Mouse (Mus musculus) CH12.LX (cell line): Measurements from ENCODE around the gene Gpatch3. TPM values are rescaled to one million over a fixed set of nuclear protein-coding genes. Genes with fewer than 3 reads are reported as not detected.

Source experiments
- DNase-seq: peaks from one replicate; pipeline ENCODE4 v3.0.0-alpha.2; 2013; ENCODE audit errors: extremely low read depth
- H3K27ac ChIP-seq: 2 replicates; pipeline ENCODE4 v1.5.1; 2012; ENCODE audit warnings: low read depth, mild to moderate bottlenecking, control low read depth, moderate library complexity; ENCODE audit not compliant: insufficient read depth
- H3K27me3 ChIP-seq: replicated peaks from 2 replicates; pipeline ENCODE3; 2012; ENCODE audit warnings: inconsistent platforms
- H3K36me3 ChIP-seq, 2 experiments: replicated peaks in 1 of 2; 2 replicates each; pipeline versions ENCODE3 to v1.6.1; 2012; ENCODE audit warnings: inconsistent platforms in 1 of 2, low read length in 1 of 2, mild to moderate bottlenecking in 1 of 2, mixed read lengths in 1 of 2, moderate library complexity in 1 of 2; ENCODE audit not compliant: control insufficient read depth in 1 of 2, insufficient read depth in 1 of 2
- H3K4me1 ChIP-seq, 2 experiments: 2 replicates each; pipeline ENCODE4 v1.6.1; 2012; ENCODE audit warnings: inconsistent platforms in 1 of 2, moderate library complexity in 1 of 2; ENCODE audit not compliant: insufficient read depth in 2 of 2, control insufficient read depth in 1 of 2
- H3K4me2 ChIP-seq: 2 replicates; pipeline ENCODE4 v1.6.1; 2012; ENCODE audit warnings: low read depth, mild to moderate bottlenecking, control low read depth; ENCODE audit not compliant: poor library complexity, insufficient read depth, severe bottlenecking
- H3K4me3 ChIP-seq, 3 experiments: fragments of 150-350 bp in 1 of 3; sonication (generic) in 1 of 3; replicated peaks in 1 of 3; 2 replicates each; pipeline versions ENCODE3 to v1.5.1; 2011 to 2012; ENCODE audit warnings: low read depth in 2 of 3, low read length in 2 of 3, mild to moderate bottlenecking in 2 of 3, moderate library complexity in 2 of 3, control low read depth in 1 of 3, improper control_type of control experiment in 1 of 3, inconsistent platforms in 1 of 3, mixed read lengths in 1 of 3; ENCODE audit not compliant: poor library complexity in 1 of 3
- H3K79me2 ChIP-seq: replicated peaks from 2 replicates; pipeline ENCODE4 v1.6.1; 2012; ENCODE audit warnings: mild to moderate bottlenecking, moderate library complexity; ENCODE audit not compliant: control insufficient read depth, poor library complexity, insufficient read depth, severe bottlenecking; ENCODE audit errors: extremely low read depth
- H3K9ac ChIP-seq: 2 replicates; pipeline ENCODE4 v1.6.1; 2012; ENCODE audit warnings: low read depth, mild to moderate bottlenecking, control low read depth, moderate library complexity; ENCODE audit not compliant: insufficient read depth
- H3K9me3 ChIP-seq: replicated peaks from 2 replicates; pipeline ENCODE3; 2012; ENCODE audit warnings: low read length, inconsistent platforms, mixed read lengths
- BHLHE40 ChIP-seq: IDR thresholded peaks from 2 replicates; pipeline ENCODE4 v1.6.1; 2011; ENCODE audit warnings: mild to moderate bottlenecking, low read depth, low read length, improper control_type of control experiment
- CHD2 ChIP-seq: IDR thresholded peaks from 2 replicates; pipeline ENCODE4 v1.6.1; 2011; ENCODE audit warnings: low read length, improper control_type of control experiment
- ELF1 ChIP-seq: IDR thresholded peaks from 2 replicates; pipeline ENCODE4 v1.6.1; 2014; ENCODE audit warnings: low read depth, mild to moderate bottlenecking, inconsistent platforms, low read length, improper control_type of control experiment
- ETS1 ChIP-seq: conservative IDR thresholded peaks from 2 replicates; pipeline ENCODE4 v1.6.1; 2012; ENCODE audit warnings: low read depth, mild to moderate bottlenecking, inconsistent platforms, low read length, improper control_type of control experiment, moderate library complexity
- MYC ChIP-seq: IDR thresholded peaks from 2 replicates; pipeline ENCODE4 v1.6.1; 2011; ENCODE audit warnings: low read depth, mild to moderate bottlenecking, improper control_type of control experiment, low read length
- NRF1 ChIP-seq: IDR thresholded peaks from 2 replicates; pipeline ENCODE4 v1.6.1; 2014; ENCODE audit warnings: low read depth, mild to moderate bottlenecking, inconsistent platforms, low read length, improper control_type of control experiment, moderate library complexity
- POLR2AphosphoS2 ChIP-seq: IDR thresholded peaks from 2 replicates; pipeline ENCODE4 v1.6.1; 2011; ENCODE audit warnings: low read depth, low read length, improper control_type of control experiment
- RAD21 ChIP-seq: IDR thresholded peaks from 2 replicates; pipeline ENCODE4 v1.6.1; 2011; ENCODE audit warnings: low read depth, mild to moderate bottlenecking, low read length, improper control_type of control experiment, moderate library complexity
- RCOR1 ChIP-seq: conservative IDR thresholded peaks from 2 replicates; pipeline ENCODE4 v1.6.1; 2012; ENCODE audit warnings: low read depth, mild to moderate bottlenecking, inconsistent platforms, low read length, improper control_type of control experiment
- SIN3A ChIP-seq: IDR thresholded peaks from 2 replicates; pipeline ENCODE4 v1.6.1; 2012; ENCODE audit warnings: low read length, improper control_type of control experiment, inconsistent platforms
- SMC3 ChIP-seq: IDR thresholded peaks from 2 replicates; pipeline ENCODE4 v1.6.1; 2011; ENCODE audit warnings: low read depth, low read length, improper control_type of control experiment
- UBTF ChIP-seq: IDR thresholded peaks from 2 replicates; pipeline ENCODE4 v1.6.1; 2012; ENCODE audit warnings: low read depth, mild to moderate bottlenecking, inconsistent platforms, low read length, improper control_type of control experiment, moderate library complexity
- USF1 ChIP-seq: IDR thresholded peaks from 2 replicates; pipeline ENCODE4 v1.6.1; 2014; ENCODE audit warnings: low read depth, mild to moderate bottlenecking, inconsistent platforms, low read length, improper control_type of control experiment
- ZC3H11A ChIP-seq: IDR thresholded peaks from 2 replicates; pipeline ENCODE4 v1.6.1; 2012; ENCODE audit warnings: low read depth, mild to moderate bottlenecking, inconsistent platforms, low read length, improper control_type of control experiment
- ZNF384 ChIP-seq: IDR thresholded peaks from 2 replicates; pipeline ENCODE4 v1.6.1; 2012; ENCODE audit warnings: low read depth, low read length, improper control_type of control experiment, inconsistent platforms
- dilution Hi-C: fragments of 300-500 bp; cut with MboI; formaldehyde crosslinking; loops from 2 replicates; pipeline ENCODE4 v1.14.3; 2020; ENCODE audit warnings: low sequenced_read_pairs; ENCODE audit not compliant: extremely low pct_unique_long_range_greater_than_20kb, extremely low pct_ligation_motif_present
- in situ Hi-C: fragments of 300-500 bp; cut with MboI; formaldehyde crosslinking; loops from 3 replicates; pipeline ENCODE4 v1.14.3; 2019; ENCODE audit warnings: low sequenced_read_pairs, low pct_ligation_motif_present, low pct_unique_long_range_greater_than_20kb, mixed read lengths
- polyA plus RNA-seq: library from polyadenylated mRNA; unstranded; fragments of >175 nt; gene quantifications from 2 replicates; pipeline ENCODE4 v1.2.1, GENCODE M21; 2012; ENCODE audit warnings: low read depth; ENCODE audit not compliant: insufficient read length
- total RNA-seq, 2 experiments: library from RNA; depleted of rRNA; stranded (reverse); fragments of 300-350 nt in 1 of 2; fragments of >200 nt in 1 of 2; gene quantifications; 2 replicates each; pipeline ENCODE4 v1.2.3; 2012 to 2014

Gpatch3 gene
- total and polyA plus RNA-seq, 3 experiments: 7.2 to 20.9 (median 10.8) TPM

DNA sequence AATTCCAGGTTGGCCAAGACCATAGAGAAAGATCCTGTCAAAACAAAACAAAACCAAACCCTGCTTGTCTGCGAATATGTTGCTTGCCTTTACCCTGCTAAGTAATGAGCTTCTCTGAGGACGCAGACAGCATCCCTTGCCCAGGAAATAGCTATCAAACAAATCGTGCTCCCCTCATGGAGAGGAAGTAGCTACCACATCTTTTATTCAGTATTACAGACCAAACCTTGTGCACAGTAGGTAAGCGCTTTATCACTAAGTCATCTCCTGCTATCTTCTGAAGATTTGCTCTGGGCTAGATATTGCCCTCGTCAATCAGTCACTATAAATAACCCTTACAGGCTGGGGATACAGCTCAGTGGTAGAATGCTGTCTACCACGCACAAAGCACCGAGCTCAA, 54.6 kb downstream of the Gpatch3 start:
- H3K4me1 ChIP-seq: peaks cover 19 to 73% of the 10 kb centered on the region in 2 experiments
- H3K4me2 ChIP-seq: no peak overlapping the region
- H3K9me3 ChIP-seq: no peaks in the 10 kb centered on the region
- dilution Hi-C loops (no loop called here), in situ Hi-C loops (no loop called here)
- H3K27me3 ChIP-seq: no peaks in the 10 kb centered on the region
- DNase-seq: no peak
- TF ChIP-seq MYC (no peak), SMC3 (no peak), RAD21 (no peak), POLR2AphosphoS2 (no peak), UBTF (no peak), ZC3H11A (no peak), BHLHE40 (no peak), ELF1 (no peak), ZNF384 (no peak), CHD2 (no peak), NRF1 (no peak), RCOR1 (no peak)
- H3K27ac ChIP-seq: no peak overlapping the region
- H3K79me2 ChIP-seq: peaks cover 46% of the 10 kb centered on the region
- H3K9ac ChIP-seq: no peak overlapping the region
- peaks cover 18 to 55% of the 10 kb centered on the region in 2 experiments for H3K36me3 ChIP-seq
- no peak overlapping the region for H3K4me3 ChIP-seq

DNA sequence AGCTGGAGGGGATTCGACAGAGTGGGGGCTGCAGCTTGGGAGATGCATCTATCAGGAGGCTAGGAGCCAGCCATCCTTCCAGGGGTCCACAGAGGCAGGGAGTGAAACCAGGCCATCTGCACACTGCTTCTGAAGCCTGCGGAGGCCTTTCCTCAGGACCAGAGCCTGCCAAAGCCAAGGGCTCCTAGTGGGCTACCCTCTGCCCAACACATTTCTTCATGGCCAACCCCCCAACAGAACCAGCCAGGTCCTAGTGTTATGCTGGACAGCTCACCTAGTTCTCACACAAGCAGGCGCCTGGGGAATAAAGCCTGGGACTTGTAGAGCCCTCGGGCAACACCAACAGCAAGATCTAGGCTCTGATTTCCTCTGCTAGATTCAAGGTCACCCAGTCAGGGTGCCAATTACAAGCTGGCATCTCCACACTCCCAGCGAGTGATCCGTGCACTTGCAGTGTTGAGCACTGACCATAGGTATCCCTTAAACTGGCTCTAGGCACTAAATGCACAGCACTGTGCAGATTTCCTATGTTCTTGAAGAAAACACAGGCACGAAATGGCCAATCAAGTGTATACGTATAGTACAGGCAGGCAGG, 55.9 kb downstream of the Gpatch3 start:
- in situ Hi-C loops (loop anchor here (5.0 kb wide), 1 partner anchor 33 kb away; no protein-coding TSS in a partner anchor), dilution Hi-C loops (no loop called here)
- Histone ChIP-seq H3K9ac (no peak overlapping the region), H3K36me3 (peaks cover 15 to 43% of the 10 kb centered on the region in 2 experiments), H3K4me3 (peak overlapping the region in 1 of 3 experiments; percentile 81), H3K9me3 (no peaks in the 10 kb centered on the region), H3K27ac (no peak overlapping the region), H3K27me3 (no peaks in the 10 kb centered on the region), H3K79me2 (peaks cover 46% of the 10 kb centered on the region), H3K4me2 (peak overlapping the region; percentile 86; the same call in 1 of the 2 replicates), H3K4me1 (peaks cover 15 to 65% of the 10 kb centered on the region in 2 experiments)
- TF ChIP-seq RAD21 (no peak), USF1 (no peak), SMC3 (no peak), SIN3A (no peak), ETS1 (no peak)
- no peak for DNase-seq
